Mouse (Mus musculus): Measurements from ENCODE around the gene Gm17428.
"Not testable (repeated sequence)": the region's sequence is repeated elsewhere in the genome, so short reads cannot be mapped to it uniquely, and the experiment has no call there.

Gene Gm17428

GRCm38 (mm10) chr14:54953664-54954206, 23.0 kb upstream of the Gm17428 start:
- no peak for DNase-seq

- no peak for DNase-seq
Observed at GRCm38 (mm10) chr14:54954474-54954873, 22.3 kb upstream of the Gm17428 start.

GRCm38 (mm10) chr14:54955481-54955880, 21.3 kb upstream of the Gm17428 start:
- DNase-seq = no peak

- no peak for DNase-seq
Observed at GRCm38 (mm10) chr14:54956533-54956932, 20.2 kb upstream of the Gm17428 start.

GRCm38 (mm10) chr14:54958503-54958902, 18.2 kb upstream of the Gm17428 start:
- no peak for DNase-seq

- DNase-seq = no peak
Observed at GRCm38 (mm10) chr14:54959197-54959596, 17.5 kb upstream of the Gm17428 start.

- not testable (repeated sequence) for DNase-seq
Observed at GRCm38 (mm10) chr14:54959853-54960613, 16.7 kb upstream of the Gm17428 start.

- peak; percentile 40 for DNase-seq
Observed at GRCm38 (mm10) chr14:54960769-54961168, 16.0 kb upstream of the Gm17428 start.

- DNase-seq = no peak
Observed at GRCm38 (mm10) chr14:54961487-54961886, 15.2 kb upstream of the Gm17428 start.

GRCm38 (mm10) chr14:54962714-54963113, 14.0 kb upstream of the Gm17428 start:
- DNase-seq = no peak

- no peak for DNase-seq
Observed at GRCm38 (mm10) chr14:54963727-54964126, 13.0 kb upstream of the Gm17428 start.

- DNase-seq = no peak
Observed at GRCm38 (mm10) chr14:54965044-54965443, 11.7 kb upstream of the Gm17428 start.

GRCm38 (mm10) chr14:54965631-54966030, 11.1 kb upstream of the Gm17428 start:
- no peak for DNase-seq

- no peak for DNase-seq
Observed at GRCm38 (mm10) chr14:54966320-54966977, 10.3 kb upstream of the Gm17428 start, which contains the start of gene Myh6. Gene Myh6 (minus strand): TSS chr14:54966927.

GRCm38 (mm10) chr14:54967874-54968273, 8.9 kb upstream of the Gm17428 start:
- DNase-seq = no peak

GRCm38 (mm10) chr14:54968344-54968743, 8.4 kb upstream of the Gm17428 start:
- no peak for DNase-seq

GRCm38 (mm10) chr14:54972786-54973185, 3.9 kb upstream of the Gm17428 start:
- not testable (repeated sequence) for DNase-seq

- no peak for DNase-seq
Observed at GRCm38 (mm10) chr14:54974068-54974791, 2.5 kb upstream of the Gm17428 start.

GRCm38 (mm10) chr14:54978664-54979063, 1.9 kb downstream of the Gm17428 start:
- no peak for DNase-seq

- no peak for DNase-seq
Observed at GRCm38 (mm10) chr14:54981934-54982333, 5.2 kb downstream of the Gm17428 start.

GRCm38 (mm10) chr14:54988350-54988874, 11.7 kb downstream of the Gm17428 start:
- DNase-seq = not testable (repeated sequence)

GRCm38 (mm10) chr14:54988882-54989281, 12.1 kb downstream of the Gm17428 start:
- DNase-seq = no peak

GRCm38 (mm10) chr14:54989886-54990441, 13.2 kb downstream of the Gm17428 start:
- no peak for DNase-seq
